Mouse (Mus musculus): ENCODE data around the gene Mphosph9. TPM values are rescaled to one million over a fixed set of nuclear protein-coding genes. Genes with fewer than 3 reads are reported as not detected.

Mphosph9 gene
- polyA plus RNA-seq, 1 experiment from 2014 or later: 9.3 TPM

- no peak overlapping the region for H3K4me2 ChIP-seq (ENCODE audit: low read depth, low read length)
- 69% methylated on average over 2 of the region's 2 CpGs for WGBS
- H3K27me3 ChIP-seq (replicated peaks; ENCODE audit: control insufficient read depth, insufficient read depth, low read length): no peaks in the 10 kb centered on the region
- no peak overlapping the region for H3K9ac ChIP-seq (ENCODE audit: low read depth, low read length)
- no peak for ATAC-seq (ENCODE audit: low read depth)
- no peaks in the 10 kb centered on the region for H3K36me3 ChIP-seq (ENCODE audit: control insufficient read depth, insufficient read depth, low read length)
- no peaks in the 10 kb centered on the region for H3K4me1 ChIP-seq (ENCODE audit: control insufficient read depth, insufficient read depth, low read length)
- no peak overlapping the region for H3K4me3 ChIP-seq (ENCODE audit: low read depth, low read length)
- DNase-seq (ENCODE audit: low spot score): no peak
- no peak overlapping the region for H3K27ac ChIP-seq (replicated peaks; ENCODE audit: low read depth, low read length)
- H3K9me3 ChIP-seq (ENCODE audit: control insufficient read depth, low read length): no peaks in the 10 kb centered on the region
These were observed 31.9 kb upstream of the Mphosph9 start for GRCm38 (mm10) chr5:124359641-124360040.

GRCm38 (mm10) chr5:124356695-124357094 lies 28.9 kb upstream of the Mphosph9 start:
- 38% methylated on average over 3 of the region's 3 CpGs for WGBS

GRCm38 (mm10) chr5:124355425-124355959 lies 27.7 kb upstream of the Mphosph9 start:
- Histone ChIP-seq H3K4me2 (ENCODE audit: low read depth, low read length) (peak overlapping the region; percentile 60), H3K27me3 (replicated peaks; ENCODE audit: control insufficient read depth, insufficient read depth, low read length) (no peaks in the 10 kb centered on the region), H3K36me3 (ENCODE audit: control insufficient read depth, insufficient read depth, low read length) (no peaks in the 10 kb centered on the region), H3K4me3 (ENCODE audit: low read depth, low read length) (peak overlapping the region; percentile 93), H3K4me1 (ENCODE audit: control insufficient read depth, insufficient read depth, low read length) (peaks cover 15% of the 10 kb centered on the region), H3K9me3 (ENCODE audit: control insufficient read depth, low read length) (no peaks in the 10 kb centered on the region), H3K27ac (replicated peaks; ENCODE audit: low read depth, low read length) (no peak overlapping the region), H3K9ac (ENCODE audit: low read depth, low read length) (peak overlapping the region; percentile 52; the same call in 1 of the 2 replicates)
- WGBS: 3% methylated on average over 12 of the region's 12 CpGs
- DNase-seq (ENCODE audit: low spot score) (no peak), ATAC-seq (ENCODE audit: low read depth) (no peak)

More at GRCm38 (mm10) chr5:124356695-124357094, 28.9 kb upstream of the Mphosph9 start:
- no peaks in the 10 kb centered on the region for H3K9me3 ChIP-seq (ENCODE audit: control insufficient read depth, low read length)
- H3K4me2 ChIP-seq (ENCODE audit: low read depth, low read length): no peak overlapping the region
- peaks cover 3% of the 10 kb centered on the region for H3K4me1 ChIP-seq (ENCODE audit: control insufficient read depth, insufficient read depth, low read length)
- no peak for ATAC-seq (ENCODE audit: low read depth)
- no peak overlapping the region for H3K9ac ChIP-seq (ENCODE audit: low read depth, low read length)
- DNase-seq (ENCODE audit: low spot score): no peak
- no peaks in the 10 kb centered on the region for H3K36me3 ChIP-seq (ENCODE audit: control insufficient read depth, insufficient read depth, low read length)
- no peak overlapping the region for H3K4me3 ChIP-seq (ENCODE audit: low read depth, low read length)
- no peak overlapping the region for H3K27ac ChIP-seq (replicated peaks; ENCODE audit: low read depth, low read length)
- H3K27me3 ChIP-seq (replicated peaks; ENCODE audit: control insufficient read depth, insufficient read depth, low read length): no peaks in the 10 kb centered on the region

- peak; percentile 77 for DNase-seq (ENCODE audit: low spot score)
- Histone ChIP-seq H3K27ac (replicated peaks; ENCODE audit: low read depth, low read length) (peak overlapping the region; percentile 99), H3K27me3 (replicated peaks; ENCODE audit: control insufficient read depth, insufficient read depth, low read length) (no peaks in the 10 kb centered on the region), H3K4me1 (ENCODE audit: control insufficient read depth, insufficient read depth, low read length) (peaks cover 17% of the 10 kb centered on the region), H3K4me2 (ENCODE audit: low read depth, low read length) (peak overlapping the region; percentile 60), H3K9me3 (ENCODE audit: control insufficient read depth, low read length) (no peaks in the 10 kb centered on the region), H3K9ac (ENCODE audit: low read depth, low read length) (peak overlapping the region; percentile 100), H3K4me3 (ENCODE audit: low read depth, low read length) (peak overlapping the region; percentile 93), H3K36me3 (ENCODE audit: control insufficient read depth, insufficient read depth, low read length) (peaks cover 2% of the 10 kb centered on the region; the same call in 1 of the 2 replicates)
- under 1% methylated on average over 30 of the region's 60 CpGs for WGBS
- peak; percentile 38 for ATAC-seq (ENCODE audit: low read depth)
These were observed 27.0 kb upstream of the Mphosph9 start for GRCm38 (mm10) chr5:124354574-124355424.

- peak overlapping the region; percentile 99 for H3K27ac ChIP-seq (replicated peaks; ENCODE audit: low read depth, low read length)
- DNase-seq (ENCODE audit: low spot score) (peak; percentile 68), ATAC-seq (ENCODE audit: low read depth) (0 out of 2 replicates have a peak, but pooled peaks have one; percentile 0)
- H3K4me1 ChIP-seq (ENCODE audit: control insufficient read depth, insufficient read depth, low read length): peaks cover 17% of the 10 kb centered on the region
- WGBS: 2% methylated on average over 17 of the region's 132 CpGs
- peak overlapping the region; percentile 100 for H3K9ac ChIP-seq (ENCODE audit: low read depth, low read length)
- H3K36me3 ChIP-seq (ENCODE audit: control insufficient read depth, insufficient read depth, low read length): peaks cover 11% of the 10 kb centered on the region
- peak overlapping the region; percentile 63 for H3K4me2 ChIP-seq (ENCODE audit: low read depth, low read length)
- H3K27me3 ChIP-seq (replicated peaks; ENCODE audit: control insufficient read depth, insufficient read depth, low read length): no peaks in the 10 kb centered on the region
- H3K4me3 ChIP-seq (ENCODE audit: low read depth, low read length): peak overlapping the region; percentile 93
- no peaks in the 10 kb centered on the region for H3K9me3 ChIP-seq (ENCODE audit: control insufficient read depth, low read length)
These were observed 26.2 kb upstream of the Mphosph9 start for GRCm38 (mm10) chr5:124353726-124354547.

GRCm38 (mm10) chr5:124353011-124353725 lies 25.4 kb upstream of the Mphosph9 start:
- H3K36me3 ChIP-seq (ENCODE audit: control insufficient read depth, insufficient read depth, low read length): peaks cover 18% of the 10 kb centered on the region
- DNase-seq (ENCODE audit: low spot score): peak; percentile 39
- H3K4me1 ChIP-seq (ENCODE audit: control insufficient read depth, insufficient read depth, low read length): peaks cover 17% of the 10 kb centered on the region
- peak overlapping the region; percentile 99 for H3K27ac ChIP-seq (replicated peaks; ENCODE audit: low read depth, low read length)
- no peaks in the 10 kb centered on the region for H3K9me3 ChIP-seq (ENCODE audit: control insufficient read depth, low read length)
- peak overlapping the region; percentile 93 for H3K4me3 ChIP-seq (ENCODE audit: low read depth, low read length)
- no peak for ATAC-seq (ENCODE audit: low read depth)
- peak overlapping the region; percentile 63 for H3K4me2 ChIP-seq (ENCODE audit: low read depth, low read length)
- H3K9ac ChIP-seq (ENCODE audit: low read depth, low read length): peak overlapping the region; percentile 100
- WGBS: 0% methylated on average over 23 of the region's 32 CpGs
- H3K27me3 ChIP-seq (replicated peaks; ENCODE audit: control insufficient read depth, insufficient read depth, low read length): no peaks in the 10 kb centered on the region

GRCm38 (mm10) chr5:124352141-124352920 lies 24.6 kb upstream of the Mphosph9 start:
- Histone ChIP-seq H3K4me1 (ENCODE audit: control insufficient read depth, insufficient read depth, low read length) (peaks cover 17% of the 10 kb centered on the region), H3K9me3 (ENCODE audit: control insufficient read depth, low read length) (no peaks in the 10 kb centered on the region), H3K9ac (ENCODE audit: low read depth, low read length) (peak overlapping the region; percentile 100), H3K27me3 (replicated peaks; ENCODE audit: control insufficient read depth, insufficient read depth, low read length) (no peaks in the 10 kb centered on the region), H3K4me2 (ENCODE audit: low read depth, low read length) (peak overlapping the region; percentile 63), H3K36me3 (ENCODE audit: control insufficient read depth, insufficient read depth, low read length) (peaks cover 22% of the 10 kb centered on the region), H3K4me3 (ENCODE audit: low read depth, low read length) (peak overlapping the region; percentile 93), H3K27ac (replicated peaks; ENCODE audit: low read depth, low read length) (peak overlapping the region; percentile 99)
- WGBS: under 1% methylated on average over 21 of the region's 30 CpGs
- DNase-seq (ENCODE audit: low spot score): peak; percentile 93
- peak; percentile 92 for ATAC-seq (ENCODE audit: low read depth)
